Mouse (Mus musculus) ES-E14 (cell line): ENCODE measurements at regions not wholly inside any gene's neighbourhood (a gene's known extent, or its start where the extent isn't known, plus 50 kb on each side); places are given as distances from the start of the nearest gene placed in this dataset.

Source experiments
- DNase-seq: peaks from one replicate; pipeline ENCODE4 v3.0.0-alpha.2; 2013; ENCODE audit warnings: low read depth, low spot score
- H3K27ac ChIP-seq: 2 replicates; pipeline ENCODE4 v1.5.1; 2012; ENCODE audit warnings: low read depth, mild to moderate bottlenecking, low read length, moderate library complexity, mixed read lengths; ENCODE audit not compliant: poor library complexity, insufficient read depth, severe bottlenecking
- H3K36me3 ChIP-seq: 2 replicates; pipeline ENCODE4 v1.6.1; 2012; ENCODE audit warnings: mild to moderate bottlenecking, low read length, moderate library complexity, mixed read lengths; ENCODE audit not compliant: control insufficient read depth, poor library complexity, insufficient read depth, severe bottlenecking
- H3K4me1 ChIP-seq, 2 experiments: fragments of 150-350 bp in 1 of 2; sonication (generic) in 1 of 2; 2 replicates each; pipeline ENCODE4 v1.6.1; 2012; ENCODE audit warnings: low read length in 2 of 2, mild to moderate bottlenecking in 1 of 2, mixed read lengths in 1 of 2; ENCODE audit not compliant: control insufficient read depth in 2 of 2, insufficient read depth in 2 of 2, poor library complexity in 1 of 2
- H3K4me3 ChIP-seq, 2 experiments: fragments of 150-350 bp in 1 of 2; sonication (generic) in 1 of 2; 2 replicates each; pipeline ENCODE4 v1.5.1; 2012; ENCODE audit warnings: low read length in 2 of 2, low read depth in 1 of 2, mild to moderate bottlenecking in 1 of 2, mixed read lengths in 1 of 2; ENCODE audit not compliant: insufficient read depth in 1 of 2, poor library complexity in 1 of 2, severe bottlenecking in 1 of 2
- H3K9ac ChIP-seq: 2 replicates; pipeline ENCODE4 v1.6.1; 2012; ENCODE audit warnings: low read depth, mild to moderate bottlenecking, low read length, mixed read lengths; ENCODE audit not compliant: poor library complexity, insufficient read depth, severe bottlenecking
- H3K9me3 ChIP-seq: fragments of 150-350 bp; sonication (generic); 2 replicates; pipeline ENCODE4 v1.6.1; 2012; ENCODE audit warnings: low read depth, mild to moderate bottlenecking, low read length; ENCODE audit not compliant: control insufficient read depth, insufficient read depth
- CHD2 ChIP-seq: IDR thresholded peaks from 2 replicates; pipeline ENCODE4 v1.6.1; 2014; ENCODE audit warnings: mild to moderate bottlenecking, low read depth, low read length, inconsistent platforms
- HCFC1 ChIP-seq: IDR thresholded peaks from 2 replicates; pipeline ENCODE4 v1.6.1; 2012; ENCODE audit warnings: low read length, inconsistent platforms, borderline replicate concordance; ENCODE audit not compliant: insufficient read depth
- MAFK ChIP-seq: IDR thresholded peaks from 2 replicates; pipeline ENCODE4 v1.6.1; 2014; ENCODE audit warnings: mild to moderate bottlenecking, low read depth, low read length, inconsistent platforms; ENCODE audit not compliant: insufficient read depth
- ZC3H11A ChIP-seq: IDR thresholded peaks from 2 replicates; pipeline ENCODE4 v1.6.1; 2012; ENCODE audit warnings: low read depth, mild to moderate bottlenecking, inconsistent platforms, low read length, borderline replicate concordance
- ZNF384 ChIP-seq: IDR thresholded peaks from 2 replicates; pipeline ENCODE4 v1.6.1; 2012; ENCODE audit warnings: low read depth, low read length, inconsistent platforms
- in situ Hi-C, 2 experiments: fragments of 600-800 bp; cut with MboI; formaldehyde crosslinking; loops; one replicate each; pipeline ENCODE4 v1.15.1; 2025; ENCODE audit warnings: low sequenced_read_pairs in 2 of 2, inconsistent platforms in 1 of 2; ENCODE audit not compliant: unreplicated experiment in 2 of 2

DNA sequence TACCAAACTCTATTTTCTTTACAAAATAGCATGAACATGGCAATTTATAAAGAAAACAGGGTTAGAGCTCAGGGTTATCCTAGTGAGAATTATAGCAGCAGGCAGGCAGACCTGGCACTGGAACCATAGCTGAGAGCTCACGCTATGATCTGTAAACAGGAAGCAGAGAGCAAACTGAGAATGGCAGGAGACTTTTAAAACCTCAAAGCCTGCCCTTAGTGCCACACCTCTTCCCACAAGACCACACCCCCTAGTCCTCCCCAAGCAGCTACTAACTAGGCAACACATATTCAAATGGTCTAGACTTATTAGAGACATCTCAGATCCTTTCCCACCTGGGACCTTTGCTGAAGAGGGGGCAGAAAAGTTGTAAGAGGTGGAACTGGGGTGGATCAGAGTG lies 449.6 kb upstream of the Agtr1b start:
- Histone ChIP-seq H3K4me1 (no peaks in the 10 kb centered on the region), H3K9me3 (no peaks in the 10 kb centered on the region), H3K9ac (no peak overlapping the region), H3K4me3 (no peak overlapping the region), H3K27ac (no peak overlapping the region), H3K36me3 (no peaks in the 10 kb centered on the region)
- in situ Hi-C loops, result no loop called here
- no peak for DNase-seq
- no peak for TF ChIP-seq ZC3H11A
- no peak for TF ChIP-seq HCFC1
- no peak for TF ChIP-seq CHD2
- no peak for TF ChIP-seq MAFK
- TF ChIP-seq ZNF384, result no peak

DNA sequence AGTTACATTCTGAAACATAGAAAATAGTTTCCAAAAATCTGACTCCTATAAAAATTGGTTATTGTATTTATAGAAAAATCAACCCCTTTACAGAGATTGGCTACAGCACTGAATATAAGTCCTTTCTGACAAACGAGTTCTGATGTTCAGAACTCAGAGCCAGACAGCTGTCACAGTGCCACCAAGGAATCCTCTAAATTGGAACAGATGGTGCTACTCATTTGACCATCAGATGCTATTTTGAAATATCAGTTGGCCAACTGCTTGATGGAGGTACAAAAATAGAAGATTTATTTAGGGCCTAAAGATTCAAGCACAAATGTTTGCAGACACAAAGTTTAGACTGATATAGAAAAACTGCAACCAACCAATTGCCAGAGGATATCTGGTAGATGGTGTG lies 427.3 kb upstream of the Agtr1b start:
- no peak for DNase-seq

DNA sequence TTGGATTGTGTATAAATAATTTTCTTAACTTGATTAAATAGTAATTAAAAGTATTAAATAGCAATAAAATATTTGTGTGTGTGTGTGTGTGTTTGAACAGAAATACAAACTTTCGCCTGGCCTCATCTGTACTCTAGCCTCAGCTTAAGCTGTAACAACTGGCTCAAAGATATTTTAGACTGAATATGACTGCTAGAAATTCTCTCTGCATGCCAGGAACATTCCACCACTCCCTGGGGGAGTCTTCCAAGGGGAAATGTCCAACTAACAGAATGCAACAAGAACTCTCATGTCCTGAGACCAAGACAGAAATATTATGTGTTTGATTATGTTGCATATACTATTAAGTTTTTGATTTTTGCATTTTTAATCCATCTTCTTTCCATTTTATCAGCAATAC lies 425.5 kb upstream of the Agtr1b start:
- H3K36me3 ChIP-seq, result no peaks in the 10 kb centered on the region
- in situ Hi-C loops, result no loop called here
- H3K4me3 ChIP-seq, result no peak overlapping the region
- H3K9me3 ChIP-seq, result no peaks in the 10 kb centered on the region
- no peak overlapping the region for H3K9ac ChIP-seq
- H3K4me1 ChIP-seq, result no peaks in the 10 kb centered on the region
- no peak for DNase-seq
- no peak overlapping the region for H3K27ac ChIP-seq
- no peak for TF ChIP-seq MAFK
- no peak for TF ChIP-seq CHD2
- no peak for TF ChIP-seq HCFC1
- TF ChIP-seq ZC3H11A, result no peak
- no peak for TF ChIP-seq ZNF384

More for the DNA sequence above, 427.3 kb upstream of the Agtr1b start:
- Histone ChIP-seq H3K9ac (no peak overlapping the region), H3K4me1 (no peaks in the 10 kb centered on the region), H3K9me3 (no peaks in the 10 kb centered on the region), H3K4me3 (no peak overlapping the region), H3K27ac (no peak overlapping the region), H3K36me3 (no peaks in the 10 kb centered on the region)
- TF ChIP-seq MAFK (no peak), HCFC1 (no peak), ZC3H11A (no peak), CHD2 (no peak), ZNF384 (no peak)
- in situ Hi-C loops, result no loop called here

DNA sequence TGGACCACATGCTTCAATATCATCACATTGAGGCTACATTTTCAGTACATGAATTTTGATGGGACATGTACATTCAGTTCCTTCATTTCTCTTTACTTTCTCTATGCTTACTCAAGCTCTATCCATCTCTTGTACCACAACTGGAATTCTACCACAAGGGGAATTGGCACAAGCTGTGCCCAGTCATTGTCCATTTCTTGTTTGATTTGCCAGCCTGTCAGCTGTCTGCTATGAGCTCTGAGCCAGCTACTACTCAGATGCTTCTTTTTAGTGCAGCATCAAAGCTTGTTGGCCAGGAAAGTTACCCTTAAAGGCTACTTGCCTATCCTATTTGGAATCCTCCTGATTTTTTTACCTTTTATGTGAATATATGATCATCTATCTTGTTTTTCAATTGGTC lies 410.9 kb upstream of the Agtr1b start:
- no peaks in the 10 kb centered on the region for H3K36me3 ChIP-seq
- no peak for DNase-seq
- H3K4me3 ChIP-seq, result no peak overlapping the region
- in situ Hi-C loops, result no loop called here
- no peak overlapping the region for H3K27ac ChIP-seq
- no peaks in the 10 kb centered on the region for H3K4me1 ChIP-seq
- no peak for TF ChIP-seq ZNF384
- no peaks in the 10 kb centered on the region for H3K9me3 ChIP-seq
- no peak overlapping the region for H3K9ac ChIP-seq

DNA sequence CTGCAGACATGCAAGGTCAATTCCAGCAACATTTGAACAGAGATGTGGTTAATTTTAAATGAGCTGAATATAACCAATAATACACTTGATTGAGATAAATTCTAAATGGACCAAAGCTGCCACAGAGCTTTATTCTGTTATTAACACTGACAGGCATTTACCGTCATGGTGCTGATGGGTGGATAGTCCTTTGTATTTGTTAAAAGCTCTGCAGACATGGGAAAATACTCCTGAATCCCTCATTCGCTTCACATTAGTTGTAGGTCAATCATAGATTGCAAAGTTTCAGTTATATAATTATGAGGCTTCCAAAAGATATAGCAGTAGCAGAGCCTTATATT lies 410.0 kb upstream of the Agtr1b start:
- no peaks in the 10 kb centered on the region for H3K36me3 ChIP-seq
- H3K27ac ChIP-seq, result no peak overlapping the region
- no peak overlapping the region for H3K4me3 ChIP-seq
- TF ChIP-seq HCFC1 (no peak), ZC3H11A (no peak), CHD2 (no peak), ZNF384 (no peak), MAFK (no peak)
- H3K4me1 ChIP-seq, result no peaks in the 10 kb centered on the region
- no peak overlapping the region for H3K9ac ChIP-seq
- H3K9me3 ChIP-seq, result no peaks in the 10 kb centered on the region
- in situ Hi-C loops, result no loop called here
- no peak for DNase-seq
